Mouse (Mus musculus) layer of hippocampus, adult 2 months (tissue): ENCODE results near the gene Ppara. TPM values are rescaled to one million over a fixed set of nuclear protein-coding genes. Genes with fewer than 3 reads are reported as not detected.

Source experiments
- DNase-seq, 2 experiments: peaks; one replicate each; pipeline ENCODE4 v3.0.0; 2022; ENCODE audit warnings: low spot score in 2 of 2
- H3K27ac ChIP-seq: fragments of 200-600 bp; 2 replicates; pipeline ENCODE4 v1.8.1; 2022
- H3K4me3 ChIP-seq: fragments of 200-600 bp; 2 replicates; pipeline ENCODE4 v1.8.1; 2022; ENCODE audit warnings: mild to moderate bottlenecking
- CTCF ChIP-seq: fragments of 200-600 bp; conservative IDR thresholded peaks from 2 replicates; pipeline ENCODE4 v1.8.1; 2022; ENCODE audit warnings: antibody characterized with exemption, mild to moderate bottlenecking, moderate library complexity
- microRNA-seq, 2 experiments: library from miRNA; unstranded; fragments of <30 nt; microRNA quantifications; one replicate each; pipeline ENCODE4 v1.2.0; 2021
- total RNA-seq, 2 experiments: library from RNA; stranded (reverse); gene quantifications; 2 replicates each; pipeline ENCODE4 v1.2.3; 2021

Gene Ppara
- total RNA-seq, 2 experiments from 2014 or later: 3.1 to 3.9 TPM

DNA sequence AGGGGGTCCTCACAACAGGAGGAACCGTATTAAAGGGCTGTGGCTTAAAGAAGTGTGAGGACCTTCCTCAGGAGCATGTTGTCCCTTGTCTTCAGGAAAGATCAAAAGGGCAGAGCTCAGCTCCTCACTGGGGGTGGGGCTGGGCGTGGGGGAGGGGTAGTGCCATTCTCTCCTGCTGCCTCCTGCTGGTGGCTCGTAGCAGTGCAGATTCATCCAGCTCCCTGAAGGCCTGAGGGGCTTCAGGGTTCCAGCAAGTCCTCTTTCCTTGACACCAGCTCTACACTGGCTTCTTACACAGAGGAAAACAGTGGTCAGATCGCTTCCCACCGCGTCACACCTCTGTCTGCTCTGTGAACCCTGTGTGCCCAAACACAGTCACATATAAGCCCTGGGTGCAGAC is 106.2 kb downstream of the Ppara start:
- no peak for DNase-seq
- Histone ChIP-seq H3K4me3 (no peak overlapping the region), H3K27ac (no peak overlapping the region)
- peak; percentile 84 for TF ChIP-seq CTCF

DNA sequence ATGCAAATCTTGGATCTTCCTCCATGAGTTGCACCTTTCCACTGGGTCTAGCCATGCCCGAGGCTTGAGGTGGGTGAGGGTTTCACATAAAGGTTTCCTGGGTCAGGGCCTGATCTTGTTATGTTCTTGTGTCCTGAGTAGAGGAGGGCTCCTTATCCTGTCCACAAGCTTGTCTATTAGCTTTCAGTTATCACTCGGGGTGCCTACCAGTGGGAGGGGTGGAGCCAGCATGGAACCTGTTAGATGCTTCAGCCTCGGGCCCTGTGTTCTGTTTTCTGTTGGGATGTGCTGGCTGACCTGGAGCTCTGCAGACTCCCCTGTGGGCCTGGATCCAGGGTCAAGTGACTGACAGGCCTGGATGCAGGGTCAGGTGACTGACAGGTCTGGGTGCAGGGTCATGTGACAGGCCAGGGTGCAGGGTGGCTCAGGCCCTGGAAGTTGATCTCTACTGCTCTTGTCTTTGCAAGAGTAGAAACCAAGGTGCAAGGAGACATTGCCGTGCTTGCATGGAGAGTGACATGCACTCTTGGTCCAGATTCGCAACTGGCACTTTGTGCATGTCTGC is 107.1 kb downstream of the Ppara start:
- DNase-seq: no peak
- Histone ChIP-seq H3K4me3 (no peak overlapping the region), H3K27ac (no peak overlapping the region)
- no peak for TF ChIP-seq CTCF

DNA sequence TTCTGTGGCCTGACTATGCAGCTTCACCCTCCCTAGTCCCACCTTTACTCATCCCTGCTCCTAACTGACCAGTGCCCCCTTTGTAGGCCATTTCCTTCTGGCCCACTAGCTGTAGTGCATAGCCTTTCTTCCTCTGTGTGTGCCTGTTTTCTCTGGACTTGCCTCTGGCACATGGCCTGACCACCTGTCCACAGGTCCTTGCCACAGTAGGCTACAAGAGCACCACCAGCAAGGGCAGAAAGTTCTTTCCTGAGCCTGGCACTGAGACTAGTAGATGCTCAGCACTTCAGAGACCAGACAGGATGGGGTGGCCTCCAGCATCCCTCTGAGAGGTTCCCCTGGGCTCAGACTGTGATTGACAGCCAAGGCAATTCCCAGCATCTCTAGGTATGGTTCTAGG is 110.3 kb downstream of the Ppara start:
- no peak overlapping the region for H3K4me3 ChIP-seq
- TF ChIP-seq CTCF: no peak
- H3K27ac ChIP-seq: no peak overlapping the region
- no peak for DNase-seq

DNA sequence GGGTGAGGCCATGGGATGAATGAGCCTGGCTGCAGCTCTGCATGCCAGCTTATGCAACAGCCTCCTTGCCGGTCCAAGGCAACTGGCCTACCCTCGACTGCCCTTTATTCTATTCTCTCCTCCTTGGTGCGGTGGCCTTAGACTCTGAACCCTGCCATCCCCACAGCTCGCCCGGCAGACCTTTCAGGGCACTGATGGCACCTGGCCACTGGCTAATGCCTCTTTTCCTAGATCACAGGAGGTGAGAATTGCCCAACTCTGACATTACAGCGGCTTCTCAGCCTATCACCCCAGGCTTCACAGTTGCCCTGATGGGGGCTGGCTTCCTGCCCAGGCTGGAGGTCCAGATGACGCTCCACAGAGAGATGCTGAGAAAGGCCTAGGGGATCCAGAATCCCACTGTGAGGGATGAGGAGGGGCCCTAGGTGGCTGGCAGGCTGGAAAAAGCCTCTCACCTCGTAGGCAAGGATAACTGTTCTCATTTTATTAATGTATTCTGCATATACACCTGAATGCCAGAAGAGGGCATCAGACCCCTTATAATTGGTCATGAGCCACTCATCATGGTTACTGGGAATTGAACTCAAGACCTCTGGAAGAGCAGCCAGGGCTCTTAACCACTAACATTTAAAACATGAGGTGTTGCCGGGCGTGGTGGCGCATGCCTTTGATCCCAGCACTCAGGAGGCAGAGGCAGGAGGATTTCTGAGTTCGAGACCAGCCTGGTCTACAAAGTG is 117.0 kb downstream of the Ppara start:
- no peak overlapping the region for H3K27ac ChIP-seq
- peak; percentile 67 for TF ChIP-seq CTCF
- DNase-seq: no peak
- no peak overlapping the region for H3K4me3 ChIP-seq

Small RNA genes within 50 kb of the gene (microRNA-seq; reads per million reads assigned to microRNA genes)
- 113,916 to 117,694 reads per million in 2 experiments for gene Mirlet7b
- 1,329 to 1,603 reads per million in 2 experiments for gene Mirlet7c-2

Other genes with a start within 250 kb of the Ppara start
- not detected for gene 7530416G11Rik, start 231.8 kb upstream of the Ppara start, total RNA-seq
- 10 to 100 TPM; 46.4 to 47.6 TPM for gene Wnt7b, start 152.5 kb upstream of the Ppara start, total RNA-seq
- 10 to 100 TPM; 18.6 to 22.3 TPM for gene Cdpf1, start 76.7 kb downstream of the Ppara start, total RNA-seq
- under 1 TPM; 0.74 to 0.81 TPM for gene Pkdrej, start 86.8 kb downstream of the Ppara start, total RNA-seq
- 1 to 10 TPM; 5.7 to 6.5 TPM for gene Ttc38, start 97.3 kb downstream of the Ppara start, total RNA-seq
- under 1 TPM; 0.42 to 0.54 TPM for gene Gtse1, start 124.8 kb downstream of the Ppara start, total RNA-seq
- gene Trmu, start 144.3 kb downstream of the Ppara start, total RNA-seq: 10 to 100 TPM; 36.9 to 41.5 TPM